Mouse (Mus musculus) forebrain, embryonic 10.5 days (tissue): ENCODE measurements around the gene Hdhd5. TPM values are rescaled to one million over a fixed set of nuclear protein-coding genes. Genes with fewer than 3 reads are reported as not detected.

Experiments used
- DNase-seq: peaks from one replicate; pipeline ENCODE4 v3.0.0-alpha.2; 2017; ENCODE audit warnings: low spot score; ENCODE audit errors: extremely low spot score
- H3K27ac ChIP-seq: fragments of 300-500 bp; sonication (generic); 2 replicates; pipeline ENCODE4 v1.5.1; 2016; ENCODE audit warnings: mild to moderate bottlenecking
- H3K27me3 ChIP-seq: fragments of 300-500 bp; sonication (generic); 2 replicates; pipeline ENCODE4 v1.6.1; 2016; ENCODE audit warnings: mild to moderate bottlenecking; ENCODE audit not compliant: poor library complexity, severe bottlenecking
- H3K36me3 ChIP-seq: fragments of 300-500 bp; sonication (generic); replicated peaks from 2 replicates; pipeline ENCODE4 v1.6.1; 2016; ENCODE audit warnings: mild to moderate bottlenecking, moderate library complexity
- H3K4me1 ChIP-seq: fragments of 300-500 bp; sonication (generic); 2 replicates; pipeline ENCODE4 v1.6.1; 2016
- H3K4me3 ChIP-seq: fragments of 300-500 bp; sonication (generic); 2 replicates; pipeline ENCODE4 v1.5.1; 2016; ENCODE audit warnings: mild to moderate bottlenecking, moderate library complexity
- H3K9me3 ChIP-seq: fragments of 300-500 bp; sonication (generic); 2 replicates; pipeline ENCODE4 v1.6.1; 2016; ENCODE audit warnings: mild to moderate bottlenecking, moderate library complexity
- WGBS: fragments of 180-500 bp; shearing (Covaris S2); methylation state at CpG from one replicate; pipeline ENCODE4 v1.1.7; 2016; 5-methylcytosine and 5-hydroxymethylcytosine counted together
- polyA plus RNA-seq: library from polyadenylated mRNA; unstranded; fragments of >200 nt; fragmentation: Nextera tagmentation; extraction: Ambion mirVana; gene quantifications from 2 replicates; pipeline ENCODE4 v1.2.1, GENCODE M21; 2016

The Hdhd5 gene
- polyA plus RNA-seq, 1 experiment from 2014 or later, result 23.6 TPM

DNA sequence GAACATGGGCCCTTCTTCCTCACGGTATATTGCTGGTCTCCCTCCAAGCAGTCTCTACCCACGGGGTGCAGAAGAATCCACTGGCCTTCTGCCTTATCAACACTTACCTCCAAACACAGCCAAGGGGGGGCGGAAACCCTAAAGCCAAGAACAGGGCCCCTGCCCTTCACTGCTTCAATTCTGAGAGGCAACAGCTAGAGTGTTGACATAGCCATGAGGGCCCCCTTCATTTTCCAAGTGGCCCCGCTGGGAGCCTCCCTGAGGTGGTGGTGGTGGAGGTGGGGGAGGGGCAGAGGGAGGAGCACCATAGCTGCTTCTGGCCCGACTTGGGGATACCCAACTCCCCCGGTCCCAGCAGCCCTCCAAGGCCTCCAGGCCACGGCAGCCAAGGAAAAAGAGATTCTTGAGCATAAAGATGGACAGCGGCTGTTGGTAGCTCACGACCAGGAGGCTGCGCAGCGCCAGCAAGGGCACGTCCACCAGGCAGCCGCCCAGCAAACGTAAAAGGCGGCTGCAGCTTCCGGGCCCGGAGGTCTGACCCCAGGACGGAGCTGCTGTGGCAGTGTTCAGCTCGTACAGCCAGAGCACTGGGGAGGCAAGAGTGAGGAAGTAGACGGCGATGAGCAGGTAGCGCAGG, 39.1 kb downstream of the Hdhd5 start:
- Histone ChIP-seq H3K27ac (0 out of 2 replicates have a peak overlapping the region, but pooled peaks have one; percentile 16), H3K4me1 (peaks cover 40% of the 10 kb centered on the region), H3K9me3 (no peaks in the 10 kb centered on the region), H3K4me3 (peak overlapping the region; percentile 76), H3K27me3 (peaks cover 59% of the 10 kb centered on the region), H3K36me3 (no peaks in the 10 kb centered on the region)
- peak; percentile 21 for DNase-seq
- 11% methylated on average over 22 of the region's 22 CpGs for WGBS

DNA sequence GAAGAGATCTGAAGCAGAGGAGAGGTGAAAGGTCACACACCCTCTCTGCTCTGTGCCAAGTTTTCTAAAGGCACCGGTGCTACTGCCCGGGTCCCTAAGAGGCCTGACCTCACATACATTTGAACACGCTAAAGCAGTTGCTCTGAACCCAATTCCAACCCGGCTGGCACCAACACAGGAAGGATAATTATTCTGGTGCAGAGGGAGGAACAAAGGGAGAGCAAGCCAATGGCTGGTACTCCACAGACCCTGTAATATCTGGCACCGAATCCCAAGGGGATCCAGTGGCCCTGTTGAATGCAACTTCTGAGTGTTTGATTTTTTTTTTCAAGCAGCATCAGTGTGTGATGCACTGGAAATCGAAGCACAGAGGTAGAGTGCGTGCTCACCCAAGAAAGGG, 40.1 kb downstream of the Hdhd5 start:
- peaks cover 59% of the 10 kb centered on the region for H3K27me3 ChIP-seq
- H3K4me1 ChIP-seq, result peaks cover 40% of the 10 kb centered on the region
- WGBS, result 54% methylated on average over 7 of the region's 7 CpGs
- no peak overlapping the region for H3K27ac ChIP-seq
- no peaks in the 10 kb centered on the region for H3K9me3 ChIP-seq
- H3K36me3 ChIP-seq, result no peaks in the 10 kb centered on the region
- H3K4me3 ChIP-seq, result no peak overlapping the region
- no peak for DNase-seq

DNA sequence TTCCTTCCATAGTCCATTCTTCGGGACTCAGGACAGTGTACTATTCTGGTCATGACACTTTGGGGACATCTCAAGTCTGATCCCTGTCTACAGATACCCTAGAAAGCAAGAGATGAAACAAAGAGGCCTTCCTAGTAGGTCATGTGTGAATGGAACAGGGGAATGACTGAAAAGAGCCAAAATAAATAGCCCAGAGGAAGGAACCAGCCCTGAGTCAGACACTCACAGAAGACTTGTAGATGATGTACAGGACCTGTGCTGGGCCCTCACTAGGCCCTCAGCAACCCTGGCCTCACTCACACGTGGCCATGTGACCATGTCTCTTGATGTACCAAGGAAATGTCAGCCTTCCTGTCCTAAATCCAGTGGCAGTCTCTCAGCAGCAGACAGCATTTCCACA, 41.7 kb downstream of the Hdhd5 start:
- WGBS, result 66% methylated on average over 2 of the region's 2 CpGs
- Histone ChIP-seq H3K9me3 (no peaks in the 10 kb centered on the region), H3K27ac (no peak overlapping the region), H3K27me3 (peaks cover 50% of the 10 kb centered on the region), H3K4me1 (peaks cover 37% of the 10 kb centered on the region), H3K36me3 (no peaks in the 10 kb centered on the region), H3K4me3 (no peak overlapping the region)
- no peak for DNase-seq

DNA sequence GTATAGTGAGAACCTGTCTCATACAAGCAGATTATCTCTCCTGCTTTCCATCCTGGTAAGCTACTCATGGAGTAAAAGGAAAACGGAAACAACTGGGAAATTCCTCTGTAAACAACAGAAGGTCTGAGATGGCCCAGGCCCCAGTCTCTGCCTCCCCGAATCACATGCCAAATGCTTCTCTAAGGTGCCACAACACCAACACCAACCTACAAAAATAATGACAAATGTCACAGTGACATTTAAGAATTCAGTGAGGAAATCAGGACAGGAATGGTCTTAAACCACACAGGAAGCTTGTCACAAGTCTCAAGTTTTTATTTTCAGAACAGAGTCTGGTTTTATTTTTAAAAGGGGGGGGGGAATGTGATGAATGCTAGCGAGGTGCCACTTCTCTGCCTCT, 42.5 kb downstream of the Hdhd5 start:
- no peak for DNase-seq
- Histone ChIP-seq H3K4me3 (no peak overlapping the region), H3K27ac (no peak overlapping the region), H3K27me3 (peaks cover 42% of the 10 kb centered on the region), H3K9me3 (no peaks in the 10 kb centered on the region), H3K36me3 (no peaks in the 10 kb centered on the region), H3K4me1 (peaks cover 28% of the 10 kb centered on the region)
- WGBS, result 75% methylated on average over 3 of the region's 3 CpGs

DNA sequence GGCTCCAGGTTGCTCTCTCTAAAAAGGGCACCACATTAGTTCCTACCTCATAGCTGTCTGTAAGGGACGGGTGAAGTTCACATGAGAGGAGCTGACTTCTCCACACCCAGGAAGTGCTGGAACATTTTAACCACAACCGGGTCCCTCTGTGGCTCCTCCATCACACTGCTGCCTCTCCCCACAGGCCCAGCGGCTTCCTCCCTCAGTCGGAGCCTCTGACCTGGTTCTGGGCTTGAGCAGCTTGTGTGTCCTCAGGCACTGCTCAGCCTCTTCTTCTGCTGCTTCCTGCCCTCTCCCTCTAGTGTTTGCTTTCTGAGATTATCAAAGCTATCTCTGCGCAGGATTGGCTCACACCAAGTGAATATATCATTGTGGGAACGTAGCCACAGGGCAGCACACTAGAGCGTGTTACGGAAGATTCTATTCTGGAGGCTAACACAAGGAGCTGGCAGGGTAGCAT, 45.0 kb downstream of the Hdhd5 start:
- H3K27me3 ChIP-seq, result peaks cover 16% of the 10 kb centered on the region
- peaks cover 17% of the 10 kb centered on the region for H3K4me1 ChIP-seq
- H3K36me3 ChIP-seq, result peaks cover 9% of the 10 kb centered on the region
- no peak for DNase-seq
- no peak overlapping the region for H3K4me3 ChIP-seq
- no peak overlapping the region for H3K27ac ChIP-seq
- no peaks in the 10 kb centered on the region for H3K9me3 ChIP-seq
- WGBS, result 81% methylated on average over 8 of the region's 8 CpGs

DNA sequence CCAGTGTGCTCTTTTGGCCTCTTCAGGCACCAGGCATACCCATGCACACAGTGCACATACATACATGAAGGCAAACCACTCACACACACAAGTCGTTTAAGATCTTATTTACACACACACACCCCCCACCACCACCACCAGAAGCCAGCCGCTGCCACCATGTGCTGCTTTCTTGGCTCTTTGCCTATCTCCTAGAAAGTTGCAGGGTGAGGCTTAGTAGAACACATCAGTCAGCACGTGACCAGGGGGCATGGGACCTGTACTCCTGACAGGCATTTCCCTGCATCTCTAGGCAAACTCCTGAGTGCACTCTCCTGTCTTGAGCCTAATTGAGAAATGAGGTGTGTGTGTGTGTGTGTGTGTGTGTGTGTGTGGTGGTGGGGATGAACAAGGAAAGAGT, 46.1 kb downstream of the Hdhd5 start:
- DNase-seq, result no peak
- Histone ChIP-seq H3K4me3 (no peak overlapping the region), H3K27me3 (peaks cover 6% of the 10 kb centered on the region), H3K27ac (no peak overlapping the region), H3K9me3 (no peaks in the 10 kb centered on the region), H3K4me1 (peaks cover 13% of the 10 kb centered on the region; the same call in 1 of the 2 replicates), H3K36me3 (peaks cover 11% of the 10 kb centered on the region)
- 81% methylated on average over 3 of the region's 3 CpGs for WGBS

DNA sequence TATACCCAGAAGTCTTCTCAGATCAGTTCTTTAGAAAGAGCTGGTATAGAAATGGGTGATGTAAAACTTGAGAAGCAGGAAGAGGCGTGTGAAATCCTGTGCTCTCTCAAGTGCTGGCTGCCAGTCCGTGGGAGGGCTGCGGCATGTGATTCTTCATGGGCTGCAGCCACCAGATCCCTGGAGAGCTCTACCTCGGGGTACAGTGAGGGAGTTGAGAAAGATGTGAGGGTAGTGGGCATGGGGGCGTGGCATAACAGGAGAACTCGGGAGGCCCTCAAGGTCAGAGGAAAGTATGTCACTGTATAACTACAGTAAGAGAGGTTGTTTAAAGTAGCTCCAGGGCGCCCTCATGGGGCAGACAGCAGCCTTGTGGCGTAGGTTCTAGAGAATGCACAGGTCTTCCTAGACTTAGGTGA, 47.9 kb downstream of the Hdhd5 start:
- peaks cover 11% of the 10 kb centered on the region for H3K36me3 ChIP-seq
- H3K27ac ChIP-seq, result no peak overlapping the region
- H3K27me3 ChIP-seq, result no peaks in the 10 kb centered on the region
- no peak for DNase-seq
- H3K4me1 ChIP-seq, result peaks cover 13% of the 10 kb centered on the region; the same call in 1 of the 2 replicates
- no peaks in the 10 kb centered on the region for H3K9me3 ChIP-seq
- 43% methylated on average over 8 of the region's 8 CpGs for WGBS
- H3K4me3 ChIP-seq, result no peak overlapping the region

DNA sequence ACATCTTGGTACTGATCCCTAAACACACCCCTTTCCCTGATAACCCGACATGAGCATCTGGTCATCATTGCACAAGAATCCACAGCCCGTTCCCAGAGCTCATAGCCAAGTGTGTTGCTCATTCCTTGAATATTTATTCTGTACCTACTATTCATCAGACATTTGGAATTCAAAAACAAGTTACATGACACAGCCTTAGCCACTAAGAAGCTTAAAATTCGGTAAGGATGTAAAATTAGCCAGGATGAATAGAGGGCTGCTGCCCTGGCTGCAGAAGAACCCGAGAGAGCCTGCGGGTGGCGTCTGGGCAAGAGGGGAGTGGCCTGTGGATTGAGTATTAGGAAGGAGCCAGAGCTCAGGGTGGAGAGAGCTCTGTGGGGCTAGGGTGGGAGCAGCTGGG, 48.4 kb downstream of the Hdhd5 start:
- no peak overlapping the region for H3K27ac ChIP-seq
- no peak for DNase-seq
- H3K27me3 ChIP-seq, result no peaks in the 10 kb centered on the region
- 48% methylated on average over 6 of the region's 6 CpGs for WGBS
- no peak overlapping the region for H3K4me3 ChIP-seq
- H3K4me1 ChIP-seq, result peaks cover 13% of the 10 kb centered on the region; the same call in 1 of the 2 replicates
- peaks cover 11% of the 10 kb centered on the region for H3K36me3 ChIP-seq
- no peaks in the 10 kb centered on the region for H3K9me3 ChIP-seq

DNA sequence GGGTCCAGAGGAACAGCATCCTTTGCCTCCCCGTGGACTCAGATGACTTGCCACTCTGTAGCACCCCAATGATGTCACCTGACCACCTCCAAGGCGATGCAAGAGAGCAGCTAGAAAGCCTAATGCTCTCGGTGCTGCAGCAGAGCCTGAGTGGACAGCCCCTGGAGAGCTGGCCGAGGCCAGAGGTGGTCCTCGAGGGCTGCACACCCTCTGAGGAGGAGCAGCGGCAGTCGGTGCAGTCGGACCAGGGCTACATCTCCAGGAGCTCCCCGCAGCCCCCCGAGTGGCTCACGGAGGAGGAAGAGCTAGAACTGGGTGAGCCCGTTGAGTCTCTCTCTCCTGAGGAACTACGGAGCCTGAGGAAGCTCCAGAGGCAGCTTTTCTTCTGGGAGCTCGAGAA, 49.1 kb downstream of the Hdhd5 start:
- no peak overlapping the region for H3K4me3 ChIP-seq
- DNase-seq, result no peak
- H3K36me3 ChIP-seq, result peaks cover 11% of the 10 kb centered on the region
- H3K27ac ChIP-seq, result no peak overlapping the region
- peaks cover 13% of the 10 kb centered on the region; the same call in 1 of the 2 replicates for H3K4me1 ChIP-seq
- no peaks in the 10 kb centered on the region for H3K27me3 ChIP-seq
- H3K9me3 ChIP-seq, result no peaks in the 10 kb centered on the region
- WGBS, result 93% methylated on average over 14 of the region's 14 CpGs

DNA sequence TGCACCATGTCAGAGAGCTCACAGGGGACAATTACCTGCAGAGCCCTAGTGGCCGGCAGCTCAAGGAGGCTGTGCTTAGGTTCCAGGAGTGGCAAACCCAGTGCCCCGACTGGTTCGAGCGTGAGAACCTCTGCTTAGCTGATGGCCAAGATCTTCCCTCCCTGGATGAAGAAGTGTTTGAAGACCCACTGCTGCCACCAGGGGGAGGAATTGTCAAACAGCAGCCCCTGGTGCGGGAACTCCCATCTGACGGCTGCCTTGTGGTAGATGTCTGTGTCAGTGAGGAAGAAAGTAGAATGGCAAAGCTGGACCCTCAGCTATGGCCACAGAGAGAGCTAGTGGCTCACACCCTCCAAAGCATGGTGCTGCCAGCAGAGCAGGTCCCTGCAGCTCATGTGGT, 49.6 kb downstream of the Hdhd5 start:
- DNase-seq, result no peak
- no peak overlapping the region for H3K27ac ChIP-seq
- no peaks in the 10 kb centered on the region for H3K27me3 ChIP-seq
- H3K36me3 ChIP-seq, result peaks cover 11% of the 10 kb centered on the region
- no peaks in the 10 kb centered on the region for H3K9me3 ChIP-seq
- H3K4me3 ChIP-seq, result no peak overlapping the region
- peaks cover 13% of the 10 kb centered on the region; the same call in 1 of the 2 replicates for H3K4me1 ChIP-seq
- 93% methylated on average over 6 of the region's 6 CpGs for WGBS

DNA sequence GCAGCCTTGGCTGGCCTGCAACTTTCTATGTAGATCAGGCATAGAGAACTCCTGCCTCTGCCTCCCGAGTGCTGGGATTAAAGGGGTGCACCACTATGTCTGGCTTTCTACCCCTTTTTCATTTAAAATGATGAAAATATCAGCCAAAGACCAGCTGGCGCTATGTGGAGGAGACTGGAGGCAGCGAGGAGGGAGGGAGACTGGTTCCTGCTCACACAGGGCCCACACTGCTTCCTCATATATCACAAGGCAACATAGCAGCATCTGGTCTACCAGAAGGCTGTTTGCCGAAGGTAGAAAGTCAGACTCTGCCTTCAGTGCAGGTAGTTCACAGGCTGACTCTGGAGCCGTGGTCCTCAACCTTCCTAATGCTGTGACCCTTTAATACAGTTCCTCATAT, 50.8 kb downstream of the Hdhd5 start:
- WGBS, result 94% methylated on average over 5 of the region's 5 CpGs
- H3K4me1 ChIP-seq, result peaks cover 13% of the 10 kb centered on the region; the same call in 1 of the 2 replicates
- DNase-seq, result no peak
- no peaks in the 10 kb centered on the region for H3K27me3 ChIP-seq
- H3K9me3 ChIP-seq, result no peaks in the 10 kb centered on the region
- no peak overlapping the region for H3K4me3 ChIP-seq
- H3K36me3 ChIP-seq, result peaks cover 11% of the 10 kb centered on the region
- no peak overlapping the region for H3K27ac ChIP-seq

DNA sequence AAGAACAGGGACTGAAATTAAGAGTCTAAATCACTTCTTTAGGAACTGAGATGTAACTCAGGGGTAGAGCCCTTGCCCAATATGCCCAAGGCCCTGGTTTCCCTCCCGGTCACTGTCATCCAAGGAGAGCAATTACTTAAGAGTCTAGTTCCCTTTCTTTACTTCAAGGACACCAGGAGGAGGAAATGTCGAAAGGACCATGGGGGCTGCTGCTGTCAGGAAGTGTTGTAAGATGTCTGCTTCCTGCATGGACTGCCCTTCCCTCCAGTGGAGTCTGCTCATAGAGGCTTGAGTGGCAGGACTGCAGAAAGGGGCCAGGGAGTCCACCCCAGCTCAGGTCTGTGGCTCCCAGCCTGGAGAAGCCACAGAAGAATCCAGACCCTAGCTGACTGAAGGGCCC, 51.8 kb downstream of the Hdhd5 start:
- 90% methylated on average over 2 of the region's 2 CpGs for WGBS
- no peak for DNase-seq

DNA sequence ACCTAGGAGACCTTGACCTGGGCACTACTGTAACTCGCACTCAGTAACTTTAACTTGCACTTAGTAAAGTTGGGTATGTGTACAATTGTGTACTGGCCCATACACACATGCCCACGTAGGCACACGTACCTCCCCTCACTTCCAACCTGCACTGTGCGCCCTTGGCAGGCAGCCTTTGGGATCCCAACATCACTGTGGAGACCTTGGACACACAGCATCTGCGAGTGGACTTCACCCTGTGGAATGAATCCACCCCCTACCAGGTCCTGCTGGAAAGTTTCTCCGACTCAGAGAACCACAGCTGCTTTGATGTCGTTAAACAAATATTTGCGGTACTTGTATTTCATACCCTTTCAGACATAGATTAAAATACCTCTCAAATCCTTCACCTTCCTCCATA, 55.8 kb downstream of the Hdhd5 start:
- H3K36me3 ChIP-seq, result no peaks in the 10 kb centered on the region
- H3K9me3 ChIP-seq, result no peaks in the 10 kb centered on the region
- H3K27me3 ChIP-seq, result no peaks in the 10 kb centered on the region
- DNase-seq, result no peak
- no peak overlapping the region for H3K27ac ChIP-seq
- 88% methylated on average over 8 of the region's 8 CpGs for WGBS
- H3K4me1 ChIP-seq, result peaks cover 31% of the 10 kb centered on the region
- no peak overlapping the region for H3K4me3 ChIP-seq

More for the DNA sequence above, 51.8 kb downstream of the Hdhd5 start:
- Histone ChIP-seq H3K4me1 (peaks cover 13% of the 10 kb centered on the region; the same call in 1 of the 2 replicates), H3K9me3 (no peaks in the 10 kb centered on the region), H3K27me3 (no peaks in the 10 kb centered on the region), H3K4me3 (no peak overlapping the region), H3K36me3 (peaks cover 11% of the 10 kb centered on the region), H3K27ac (no peak overlapping the region)
